Mouse (Mus musculus): ENCODE measurements around the gene Rell1. TPM values are rescaled to one million over a fixed set of nuclear protein-coding genes. Genes with fewer than 3 reads are reported as not detected.

Rell1 gene
- polyA plus RNA-seq, 1 experiment from 2014 or later: 16.6 TPM

DNA sequence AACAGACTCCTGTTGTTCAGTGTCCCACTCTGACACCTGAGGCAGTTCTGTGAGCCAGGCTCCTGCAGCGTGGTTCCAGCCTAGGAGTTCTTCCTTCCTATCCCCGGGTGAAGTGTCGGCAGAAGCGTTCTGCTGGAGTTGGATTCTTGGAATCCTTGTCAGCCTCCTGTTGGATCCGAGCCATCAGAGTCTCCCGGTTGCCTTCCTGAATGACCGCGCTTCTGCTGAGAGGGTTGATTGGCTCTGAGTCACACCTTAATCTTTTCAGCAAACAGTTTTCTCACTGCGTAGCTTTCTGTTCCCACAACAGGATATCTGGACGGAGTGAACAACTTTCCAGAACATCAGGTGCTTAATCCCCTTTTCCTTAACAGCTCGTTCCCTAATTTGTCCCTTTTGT, 13.6 kb upstream of the Rell1 start:
- Histone ChIP-seq H3K9me3 (ENCODE audit: low read depth, low read length) (no peaks in the 10 kb centered on the region), H3K36me3 (ENCODE audit: insufficient read depth) (no peaks in the 10 kb centered on the region), H3K4me2 (no peak overlapping the region), H3K27ac (ENCODE audit: low read depth) (no peak overlapping the region), H3K4me1 (ENCODE audit: insufficient read depth) (no peaks in the 10 kb centered on the region), H3K4me3 (ENCODE audit: low read depth, low read length) (no peak overlapping the region), H3K9ac (no peak overlapping the region), H3K27me3 (ENCODE audit: insufficient read depth, low read length) (no peaks in the 10 kb centered on the region)
- DNase-seq (peak; percentile 69), ATAC-seq (ENCODE audit: insufficient read depth) (no peak)
- WGBS: 31% methylated on average over 11 of the region's 11 CpGs
- TF ChIP-seq CTCF (IDR thresholded peaks at IDR 0.05; ENCODE audit: low read depth): no peak

DNA sequence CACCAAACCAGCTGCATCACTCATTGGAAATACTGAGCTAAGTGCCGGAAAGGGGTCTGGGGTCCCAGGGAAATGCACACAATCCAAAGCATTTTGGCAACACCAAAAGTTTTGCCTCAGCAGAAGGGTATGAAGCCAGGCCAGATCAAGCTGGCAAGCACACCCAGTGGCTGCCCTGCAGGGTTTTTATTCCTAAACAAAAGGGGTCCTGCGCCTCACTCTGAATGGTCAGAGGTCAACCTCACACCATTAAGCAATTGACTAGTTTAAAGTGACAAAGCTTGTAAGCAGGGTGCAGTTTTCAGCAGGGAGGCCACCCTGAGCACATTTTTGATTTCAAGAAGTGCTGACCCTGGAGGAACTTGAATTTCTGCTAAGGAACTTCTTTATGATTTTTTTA, 2.3 kb upstream of the Rell1 start:
- no peaks in the 10 kb centered on the region for H3K27me3 ChIP-seq (ENCODE audit: insufficient read depth, low read length)
- no peak for TF ChIP-seq CTCF (IDR thresholded peaks at IDR 0.05; ENCODE audit: low read depth)
- no peaks in the 10 kb centered on the region for H3K36me3 ChIP-seq (ENCODE audit: insufficient read depth)
- no peak for ATAC-seq (ENCODE audit: insufficient read depth)
- no peak for DNase-seq
- no peak overlapping the region for H3K4me3 ChIP-seq (ENCODE audit: low read depth, low read length)
- 0 out of 2 replicates have a peak, but pooled peaks cover 12% of the 10 kb centered on the region for H3K4me1 ChIP-seq (ENCODE audit: insufficient read depth)
- no peak overlapping the region for H3K9ac ChIP-seq
- WGBS: 65% methylated on average over 2 of the region's 2 CpGs
- H3K4me2 ChIP-seq: no peak overlapping the region
- no peaks in the 10 kb centered on the region for H3K9me3 ChIP-seq (ENCODE audit: low read depth, low read length)
- peak overlapping the region; percentile 51; the same call in 1 of the 2 replicates for H3K27ac ChIP-seq (ENCODE audit: low read depth)

DNA sequence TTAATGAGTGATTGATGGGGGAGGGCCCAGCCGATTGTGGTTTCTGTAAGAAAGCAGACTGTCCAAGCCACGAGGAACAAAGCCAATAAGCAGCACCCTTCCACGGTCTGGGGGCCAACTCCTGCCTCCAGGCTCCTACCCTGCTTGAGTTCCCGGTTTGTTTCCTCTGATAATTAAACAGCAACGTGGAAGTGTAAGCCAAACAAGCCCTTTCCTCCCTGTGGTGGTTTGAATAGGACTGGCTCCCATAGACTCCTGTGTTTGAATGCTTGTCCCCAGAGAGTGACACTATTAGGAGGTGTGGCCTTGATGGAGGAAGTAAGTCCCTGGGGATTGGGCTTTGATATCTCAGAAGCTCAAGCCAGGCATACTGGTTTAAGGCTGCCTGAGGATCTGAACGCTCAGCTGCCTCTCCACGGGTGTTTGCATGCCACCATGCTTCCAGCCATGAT, 1.6 kb upstream of the Rell1 start:
- Histone ChIP-seq H3K4me3 (ENCODE audit: low read depth, low read length) (no peak overlapping the region), H3K4me2 (peak overlapping the region; percentile 80; the same call in 1 of the 2 replicates), H3K4me1 (ENCODE audit: insufficient read depth) (0 out of 2 replicates have a peak, but pooled peaks cover 12% of the 10 kb centered on the region), H3K27ac (ENCODE audit: low read depth) (peak overlapping the region; percentile 51; the same call in 1 of the 2 replicates), H3K27me3 (ENCODE audit: insufficient read depth, low read length) (no peaks in the 10 kb centered on the region), H3K9ac (no peak overlapping the region), H3K36me3 (ENCODE audit: insufficient read depth) (no peaks in the 10 kb centered on the region), H3K9me3 (ENCODE audit: low read depth, low read length) (no peaks in the 10 kb centered on the region)
- no peak for TF ChIP-seq CTCF (IDR thresholded peaks at IDR 0.05; ENCODE audit: low read depth)
- 15% methylated on average over 7 of the region's 7 CpGs for WGBS
- ATAC-seq (ENCODE audit: insufficient read depth) (no peak), DNase-seq (peak; percentile 46)

DNA sequence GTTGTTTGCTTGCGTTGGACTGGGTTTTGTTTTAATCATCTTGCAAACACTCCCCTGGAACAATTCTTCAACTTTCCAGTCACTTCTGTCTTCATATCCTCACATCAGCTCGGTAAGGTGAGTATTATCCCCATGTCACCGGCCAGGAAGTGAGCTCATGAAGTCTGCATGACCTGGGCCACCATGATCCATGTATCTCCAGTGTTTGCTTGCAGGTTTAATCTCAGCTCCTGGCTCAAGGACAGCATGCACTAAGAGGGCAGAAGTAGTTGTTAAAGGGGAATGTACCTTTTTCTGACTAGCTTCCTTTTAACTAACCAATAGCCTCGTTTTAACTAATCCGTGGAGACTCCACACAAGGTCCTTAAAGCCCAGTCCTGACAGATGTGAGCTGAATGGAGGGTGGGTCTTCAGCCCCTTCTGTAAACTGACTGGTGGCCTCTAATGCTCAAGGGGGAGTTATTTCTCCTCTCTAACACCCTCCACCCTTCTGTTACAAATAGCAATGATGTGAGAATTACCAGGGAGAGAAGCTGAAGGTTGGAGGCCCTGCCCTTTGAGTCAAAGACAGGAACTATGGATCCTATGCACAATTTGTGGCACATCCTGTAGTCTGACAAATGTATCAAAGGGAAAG, 897 bp upstream of the Rell1 start:
- no peaks in the 10 kb centered on the region for H3K36me3 ChIP-seq (ENCODE audit: insufficient read depth)
- WGBS: 15% methylated on average over 5 of the region's 5 CpGs
- peak overlapping the region; percentile 80 for H3K4me2 ChIP-seq
- DNase-seq (peak; percentile 52), ATAC-seq (ENCODE audit: insufficient read depth) (no peak)
- H3K27ac ChIP-seq (ENCODE audit: low read depth): peak overlapping the region; percentile 39
- H3K4me3 ChIP-seq (ENCODE audit: low read depth, low read length): peak overlapping the region; percentile 75
- no peak overlapping the region for H3K9ac ChIP-seq
- no peak for TF ChIP-seq CTCF (IDR thresholded peaks at IDR 0.05; ENCODE audit: low read depth)
- H3K4me1 ChIP-seq (ENCODE audit: insufficient read depth): 0 out of 2 replicates have a peak, but pooled peaks cover 12% of the 10 kb centered on the region
- H3K9me3 ChIP-seq (ENCODE audit: low read depth, low read length): no peaks in the 10 kb centered on the region
- no peaks in the 10 kb centered on the region for H3K27me3 ChIP-seq (ENCODE audit: insufficient read depth, low read length)

DNA sequence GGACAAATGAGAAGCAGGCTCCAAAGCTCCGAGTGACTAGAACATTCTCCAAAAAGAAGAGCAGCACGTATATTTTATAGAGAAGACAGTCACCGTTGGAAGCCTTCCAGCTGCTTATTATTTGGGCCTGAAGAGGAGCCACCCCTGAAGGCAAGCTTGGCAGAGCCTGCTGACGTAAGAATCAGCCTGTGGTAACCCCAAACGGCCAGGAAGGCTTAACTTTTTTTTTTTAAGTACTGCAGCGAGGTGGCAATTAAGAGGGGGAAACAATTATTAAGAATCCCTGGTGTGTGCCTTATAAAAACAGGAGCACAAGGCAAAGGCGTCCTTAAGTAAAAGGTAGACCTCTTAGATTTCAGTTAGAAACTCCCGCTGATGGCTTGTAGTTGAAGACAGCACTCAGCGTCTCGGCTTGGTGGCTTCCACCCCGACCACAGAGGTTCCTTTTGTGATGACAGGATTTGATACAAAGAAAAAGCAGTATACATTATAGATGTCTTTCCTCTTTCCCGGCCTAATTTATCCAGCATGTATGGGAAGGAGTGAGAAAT, 1.0 kb downstream of the Rell1 start:
- no peaks in the 10 kb centered on the region for H3K9me3 ChIP-seq (ENCODE audit: low read depth, low read length)
- 2% methylated on average over 12 of the region's 12 CpGs for WGBS
- 0 out of 2 replicates have a peak, but pooled peaks cover 12% of the 10 kb centered on the region for H3K4me1 ChIP-seq (ENCODE audit: insufficient read depth)
- ATAC-seq (ENCODE audit: insufficient read depth): no peak
- H3K27me3 ChIP-seq (ENCODE audit: insufficient read depth, low read length): no peaks in the 10 kb centered on the region
- TF ChIP-seq CTCF (IDR thresholded peaks at IDR 0.05; ENCODE audit: low read depth): no peak
- no peaks in the 10 kb centered on the region for H3K36me3 ChIP-seq (ENCODE audit: insufficient read depth)
- peak overlapping the region; percentile 82 for H3K9ac ChIP-seq
- H3K27ac ChIP-seq (ENCODE audit: low read depth): peak overlapping the region; percentile 73; the same call in 1 of the 2 replicates
- peak overlapping the region; percentile 80 for H3K4me2 ChIP-seq
- peak; percentile 77 for DNase-seq
- peak overlapping the region; percentile 75 for H3K4me3 ChIP-seq (ENCODE audit: low read depth, low read length)

DNA sequence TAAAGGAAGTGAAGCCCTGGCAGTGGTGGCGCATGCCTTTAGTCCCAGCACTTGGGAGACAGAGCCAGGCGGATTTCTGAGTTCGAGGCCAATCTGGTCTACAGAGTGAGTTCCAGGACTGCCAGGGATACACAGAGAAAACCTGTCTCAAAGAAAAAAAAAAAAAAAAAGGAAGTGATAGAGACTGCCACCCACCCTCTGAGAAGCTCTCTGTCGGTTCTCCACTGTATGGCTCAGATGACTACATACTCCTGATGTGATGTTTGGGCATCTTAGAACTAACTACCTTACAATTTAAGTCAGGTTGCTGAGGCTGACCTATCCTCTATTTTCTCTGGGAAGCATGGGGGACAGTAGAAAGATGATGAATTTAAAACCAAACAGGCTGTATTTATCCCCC, 2.3 kb downstream of the Rell1 start:
- Histone ChIP-seq H3K4me2 (no peak overlapping the region), H3K27me3 (ENCODE audit: insufficient read depth, low read length) (no peaks in the 10 kb centered on the region), H3K9ac (no peak overlapping the region), H3K36me3 (ENCODE audit: insufficient read depth) (no peaks in the 10 kb centered on the region), H3K4me3 (ENCODE audit: low read depth, low read length) (no peak overlapping the region), H3K9me3 (ENCODE audit: low read depth, low read length) (no peaks in the 10 kb centered on the region), H3K4me1 (ENCODE audit: insufficient read depth) (0 out of 2 replicates have a peak, but pooled peaks cover 12% of the 10 kb centered on the region), H3K27ac (ENCODE audit: low read depth) (no peak overlapping the region)
- DNase-seq (no peak), ATAC-seq (ENCODE audit: insufficient read depth) (no peak)
- 74% methylated on average over 4 of the region's 4 CpGs for WGBS
- TF ChIP-seq CTCF (IDR thresholded peaks at IDR 0.05; ENCODE audit: low read depth): no peak

DNA sequence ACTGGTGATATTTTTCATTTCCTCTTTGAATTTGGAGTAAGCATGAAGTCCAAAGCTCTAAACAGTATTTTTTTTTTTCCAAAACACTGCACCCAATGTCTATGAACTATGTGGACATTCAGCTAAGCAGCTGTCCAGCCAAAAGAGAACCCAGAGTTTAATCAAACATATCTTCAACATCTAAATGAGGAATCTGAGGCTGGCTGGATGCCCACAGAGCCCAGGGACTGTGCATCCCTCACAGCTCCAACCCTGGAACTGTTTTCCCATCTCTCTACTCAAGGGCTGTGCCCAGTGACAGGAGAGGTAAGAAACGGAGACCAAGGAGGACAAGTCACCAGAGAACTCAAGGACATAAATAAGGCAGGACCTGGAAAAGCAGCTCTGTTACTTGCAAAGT, 2.8 kb downstream of the Rell1 start:
- Histone ChIP-seq H3K9me3 (ENCODE audit: low read depth, low read length) (no peaks in the 10 kb centered on the region), H3K4me3 (ENCODE audit: low read depth, low read length) (no peak overlapping the region), H3K27me3 (ENCODE audit: insufficient read depth, low read length) (no peaks in the 10 kb centered on the region), H3K4me1 (ENCODE audit: insufficient read depth) (0 out of 2 replicates have a peak, but pooled peaks cover 12% of the 10 kb centered on the region), H3K36me3 (ENCODE audit: insufficient read depth) (peaks cover 2% of the 10 kb centered on the region; the same call in 1 of the 2 replicates), H3K4me2 (no peak overlapping the region), H3K9ac (no peak overlapping the region), H3K27ac (ENCODE audit: low read depth) (no peak overlapping the region)
- 69% methylated on average over 1 of the region's 1 CpGs for WGBS
- ATAC-seq (ENCODE audit: insufficient read depth) (no peak), DNase-seq (peak; percentile 52)
- no peak for TF ChIP-seq CTCF (IDR thresholded peaks at IDR 0.05; ENCODE audit: low read depth)
